21 mouse cellular contexts compared by ENCODE assay signal in the genomic region with DNA sequence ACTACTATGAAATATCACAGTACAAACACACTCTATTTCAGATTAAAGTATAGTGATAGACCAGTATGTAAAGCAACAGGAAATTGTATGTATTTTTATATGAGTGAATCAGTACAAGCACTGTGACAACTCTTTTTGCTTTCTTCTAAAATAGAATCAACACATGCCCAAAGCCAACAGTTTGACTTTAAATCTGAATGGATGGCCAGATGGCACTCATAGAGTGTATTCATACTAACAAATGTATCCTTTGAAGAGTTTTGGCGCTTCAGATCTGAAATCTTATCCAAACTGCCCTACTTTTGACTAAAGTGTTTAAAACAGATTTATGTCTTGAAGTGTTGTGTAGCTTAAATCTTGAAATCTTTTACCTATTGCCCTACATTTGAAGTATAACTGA.
"Had no signal": no experiment of that assay in that cellular context is flagged by ENCODE, and none has a peak within 500 bp of the region (broad histone marks: within the 10 kb centered on the region; RNA-seq: fewer than 3 reads in every experiment).

No protein-coding gene starts in this region.

- DNase-seq: kidney, adult 18-20 months; kidney, adult 9 months; kidney, postnatal 14 days; kidney, postnatal 4 days; liver, postnatal 0 days; lung, embryonic 14.5 days; retina, postnatal 1 day; thymus, adult 2 months; thymus, postnatal 14 days; thymus, postnatal 4 days had no signal

- H3K27me3 ChIP-seq: limb, embryonic 12.5 days; limb, embryonic 15.5 days; midbrain, embryonic 12.5 days; midbrain, embryonic 15.5 days; neural tube, embryonic 13.5 days had no signal

- H3K27ac ChIP-seq: layer of hippocampus, adult 2 months; limb, embryonic 12.5 days; limb, embryonic 15.5 days; liver, embryonic 14.5 days; macrophage; midbrain, embryonic 12.5 days; midbrain, embryonic 15.5 days; neural tube, embryonic 13.5 days had no signal

- H3K4me1 ChIP-seq: limb, embryonic 15.5 days; midbrain, embryonic 12.5 days; midbrain, embryonic 15.5 days; neural tube, embryonic 13.5 days had no signal

- H3K9me3 ChIP-seq: limb, embryonic 12.5 days; limb, embryonic 15.5 days; midbrain, embryonic 12.5 days; midbrain, embryonic 15.5 days; neural tube, embryonic 13.5 days had no signal

- H3K4me2 ChIP-seq: limb, embryonic 12.5 days; limb, embryonic 15.5 days; liver, embryonic 11.5 days; lung, embryonic 14.5 days; midbrain, embryonic 12.5 days; midbrain, embryonic 15.5 days; neural tube, embryonic 13.5 days had no signal

- H3K4me3 ChIP-seq: layer of hippocampus, adult 2 months; limb, embryonic 12.5 days; limb, embryonic 15.5 days; midbrain, embryonic 12.5 days; midbrain, embryonic 15.5 days; myocyte; neural tube, embryonic 13.5 days had no signal

- H3K36me3 ChIP-seq: limb, embryonic 12.5 days; limb, embryonic 15.5 days; midbrain, embryonic 12.5 days; midbrain, embryonic 15.5 days; neural tube, embryonic 13.5 days had no signal

- H3K9ac ChIP-seq: limb, embryonic 12.5 days; limb, embryonic 15.5 days; liver, embryonic 14.5 days; liver, postnatal 0 days; lung, embryonic 14.5 days; midbrain, embryonic 12.5 days; midbrain, embryonic 15.5 days; neural tube, embryonic 13.5 days had no signal

- ATAC-seq: liver, postnatal 0 days; lung, postnatal 0 days; midbrain, embryonic 15.5 days had no signal
